Mouse (Mus musculus) adrenal gland, postnatal 36 days (tissue): ENCODE measurements around the gene Tex2. TPM values are rescaled to one million over a fixed set of nuclear protein-coding genes. Genes with fewer than 3 reads are reported as not detected.
"Not testable (repeated sequence)": the region's sequence is repeated elsewhere in the genome, so short reads cannot be mapped to it uniquely, and the experiment has no call there.

Source experiments
- DNase-seq, 2 experiments: peaks; one replicate each; pipeline ENCODE4 v3.0.0; 2021; ENCODE audit warnings: mixed read lengths in 1 of 2
- total RNA-seq, 2 experiments: library from RNA; stranded (reverse); gene quantifications; 2 replicates each; pipeline ENCODE4 v1.2.3; 2021

The Tex2 gene
- total RNA-seq, 2 experiments from 2014 or later = 52.3 to 54.4 TPM

DNA sequence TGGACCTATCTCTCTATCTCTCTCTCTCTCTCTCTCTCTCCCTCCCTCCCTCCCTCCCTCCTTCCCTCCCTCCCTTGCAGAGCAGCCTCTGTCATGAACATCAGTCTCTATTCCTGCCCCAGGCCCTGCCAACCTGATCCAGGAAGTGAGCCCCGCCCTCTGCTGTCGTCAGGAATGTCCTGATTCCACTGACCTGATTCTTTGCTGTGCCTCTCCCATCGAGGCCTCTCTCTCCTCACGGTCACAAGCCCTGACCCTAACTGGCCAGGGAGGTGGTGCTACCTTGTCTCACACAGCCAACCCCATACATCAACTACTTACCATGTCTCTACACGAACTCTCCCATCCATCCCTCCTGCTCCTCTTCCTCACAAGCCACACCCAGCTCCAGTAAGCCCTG is 33.3 kb downstream of the Tex2 start:
- DNase-seq = peak in 1 of 2 experiments; percentile 33

- no peak for DNase-seq
These were observed 34.1 kb downstream of the Tex2 start for GRCm38 (mm10) chr11:106579146-106579545.

DNA sequence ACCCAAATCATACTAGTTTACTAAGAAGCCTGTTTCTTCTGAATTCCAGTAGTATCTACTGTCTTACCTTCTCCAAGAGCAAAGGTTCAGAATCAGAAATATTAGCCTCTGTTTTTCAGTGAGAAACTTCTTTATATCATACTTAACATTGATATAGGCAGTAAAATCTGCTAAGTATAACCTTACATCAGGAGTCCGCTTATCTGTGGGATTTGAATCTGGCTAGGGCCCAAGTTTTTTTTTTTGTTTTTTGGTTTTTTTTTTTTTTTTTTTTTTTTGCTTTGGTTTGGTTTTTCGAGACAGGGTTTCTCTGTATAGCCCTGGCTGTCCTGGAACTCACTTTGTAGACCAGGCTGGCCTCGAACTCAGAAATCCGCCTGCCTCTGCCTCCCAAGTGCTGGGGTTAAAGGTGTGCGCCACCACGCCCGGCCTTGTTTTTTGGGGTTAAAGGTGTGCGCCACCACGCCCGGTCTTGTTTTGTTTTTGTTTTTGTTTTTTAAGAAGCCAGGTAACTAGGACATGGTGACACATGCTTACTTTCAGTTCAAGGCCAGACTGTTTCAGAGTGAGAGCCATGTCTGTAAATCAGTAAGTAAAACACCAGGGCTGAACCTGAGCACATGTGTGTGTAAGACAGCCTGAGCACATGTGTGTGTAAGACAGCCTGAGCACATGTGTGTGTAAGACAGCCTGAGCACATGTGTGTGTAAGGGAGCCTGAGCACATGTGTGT is 35.4 kb downstream of the Tex2 start:
- DNase-seq = not testable (repeated sequence)

DNA sequence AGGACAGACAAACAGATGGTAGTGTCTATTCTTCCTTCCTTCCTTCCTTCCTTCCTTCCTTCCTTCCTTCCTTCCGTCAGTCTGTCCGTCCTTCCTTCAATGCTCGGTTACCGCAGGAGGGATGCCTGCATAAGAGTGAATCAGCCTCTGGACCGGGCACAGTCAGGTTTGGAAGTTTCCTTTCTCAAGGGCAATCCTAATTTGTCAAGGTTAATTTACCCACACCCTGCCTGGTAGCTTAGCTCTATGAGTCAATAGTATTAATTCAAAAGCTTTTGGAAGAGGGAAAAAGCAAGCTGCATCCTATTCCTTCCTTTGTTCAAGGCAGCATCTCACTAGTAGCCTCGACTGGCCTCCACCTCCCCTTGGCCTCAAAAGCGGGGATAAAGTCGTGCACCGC is 38.8 kb downstream of the Tex2 start:
- peak in 1 of 2 experiments; percentile 47 for DNase-seq

GRCm38 (mm10) chr11:106573476-106574240 is 39.6 kb downstream of the Tex2 start:
- peak in 1 of 2 experiments; percentile 54 for DNase-seq

- DNase-seq = peak in 1 of 2 experiments; percentile 41
These were observed 40.3 kb downstream of the Tex2 start for GRCm38 (mm10) chr11:106572958-106573357.

DNA sequence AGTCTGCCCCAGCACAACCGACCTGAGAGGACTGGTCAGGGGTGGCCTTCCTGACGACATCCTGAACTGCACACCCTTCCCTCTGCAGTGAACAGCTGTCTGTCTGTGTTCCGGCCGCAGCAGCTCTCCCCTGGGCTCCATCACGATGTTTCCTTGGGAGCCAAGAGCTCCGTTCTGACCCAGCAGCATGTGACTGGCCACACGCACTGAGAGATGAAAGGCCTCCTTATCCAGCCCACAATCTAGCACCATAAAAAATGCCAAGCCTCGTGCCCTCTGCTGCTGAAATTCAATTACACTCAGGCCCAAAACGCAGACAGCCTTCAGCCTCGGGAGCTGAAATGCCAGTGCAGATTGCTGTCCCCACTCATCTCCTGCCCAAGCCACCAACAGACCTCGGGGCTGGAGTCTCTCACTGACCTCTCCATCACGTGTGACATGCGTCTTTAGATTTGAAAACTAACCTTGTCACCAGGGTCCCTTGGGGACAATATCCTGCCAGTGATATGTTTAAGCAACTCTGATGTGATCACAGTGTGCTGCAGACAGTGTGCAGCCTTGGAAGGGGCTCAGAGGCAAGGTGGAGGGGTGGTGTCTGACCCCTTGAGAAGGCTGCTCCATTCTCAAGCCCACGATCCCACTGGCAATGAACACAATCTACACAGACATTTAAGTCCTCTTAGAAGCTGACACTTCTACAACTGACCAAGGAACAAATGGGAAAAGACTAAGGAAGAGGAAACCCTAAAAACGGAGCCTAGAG is 41.0 kb downstream of the Tex2 start:
- peak; percentile 44 to 47 for DNase-seq

DNA sequence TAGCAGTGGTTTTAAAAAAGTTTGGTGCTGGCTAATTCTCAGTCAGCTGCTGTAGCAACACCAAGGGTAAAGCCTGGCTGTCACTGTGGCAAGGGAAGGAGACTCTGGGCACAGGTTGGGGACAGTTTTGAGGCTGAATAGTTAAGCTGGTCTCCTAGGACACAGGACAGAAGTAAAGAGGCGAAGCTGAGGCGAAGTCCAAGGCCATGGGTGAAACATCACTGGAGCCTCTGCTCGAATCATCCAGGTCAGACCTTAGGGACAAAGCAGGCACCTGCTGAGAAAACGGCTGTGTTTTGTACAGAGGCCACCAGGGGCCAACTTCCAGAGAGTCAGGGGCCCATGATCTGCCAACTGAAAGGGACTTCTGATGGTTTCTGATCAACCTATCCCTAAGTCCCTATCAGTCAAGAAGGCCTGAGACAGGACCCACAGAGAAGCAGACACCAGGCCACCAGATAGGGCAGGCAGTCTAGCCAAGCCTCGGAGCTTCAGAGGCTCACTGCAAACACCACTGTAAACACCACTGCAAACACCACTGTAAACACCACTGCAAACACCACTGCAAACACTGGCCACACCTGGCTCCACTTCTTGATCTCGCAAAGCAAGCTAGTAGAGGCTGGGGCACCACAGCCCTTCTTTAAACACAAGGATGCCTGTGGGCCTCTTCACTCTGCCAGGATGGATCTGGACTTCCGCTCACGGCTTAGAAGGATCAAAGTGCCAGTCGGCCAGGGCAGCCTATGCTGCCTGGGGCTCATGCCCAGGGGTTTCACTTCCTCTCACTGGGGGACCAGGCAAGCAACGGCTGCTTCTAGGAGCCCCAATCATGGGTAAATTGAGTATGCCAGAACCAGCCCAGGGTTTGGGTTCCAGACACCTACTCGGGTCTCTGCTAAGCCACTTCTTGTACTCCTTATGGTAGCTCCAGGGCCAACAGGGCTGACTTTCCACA is 41.9 kb downstream of the Tex2 start:
- DNase-seq = peak in 1 of 2 experiments; percentile 35

DNA sequence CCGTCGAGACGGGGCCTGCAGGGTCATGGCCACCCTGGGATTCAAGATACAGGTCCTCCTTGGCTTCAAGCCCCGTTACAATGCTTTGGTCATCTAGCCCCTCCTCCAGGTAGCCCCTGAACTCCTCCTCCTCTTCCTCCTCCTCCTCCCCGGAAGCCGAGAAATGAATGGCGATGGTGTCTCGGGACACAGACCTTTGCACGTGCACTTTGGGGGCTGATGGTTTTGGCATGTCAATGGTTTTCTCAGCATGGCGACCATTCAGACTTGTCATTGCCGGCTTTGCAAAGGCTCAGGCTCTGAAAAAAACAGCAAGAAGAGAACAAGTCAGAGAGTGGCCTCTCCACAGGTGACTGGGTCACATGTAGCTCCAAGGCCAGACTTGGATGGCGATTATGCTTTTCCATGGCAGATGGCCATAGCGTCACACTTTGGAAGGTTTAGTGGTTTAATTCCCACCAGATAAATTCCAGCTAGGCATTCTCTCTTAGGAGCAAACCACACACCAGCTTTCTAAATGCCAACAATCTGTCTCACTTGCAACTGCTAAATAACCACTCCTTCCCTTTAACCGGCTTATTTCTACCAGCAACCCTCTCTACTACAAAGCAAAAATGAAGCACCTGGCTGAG is 44.8 kb downstream of the Tex2 start:
- DNase-seq = no peak

DNA sequence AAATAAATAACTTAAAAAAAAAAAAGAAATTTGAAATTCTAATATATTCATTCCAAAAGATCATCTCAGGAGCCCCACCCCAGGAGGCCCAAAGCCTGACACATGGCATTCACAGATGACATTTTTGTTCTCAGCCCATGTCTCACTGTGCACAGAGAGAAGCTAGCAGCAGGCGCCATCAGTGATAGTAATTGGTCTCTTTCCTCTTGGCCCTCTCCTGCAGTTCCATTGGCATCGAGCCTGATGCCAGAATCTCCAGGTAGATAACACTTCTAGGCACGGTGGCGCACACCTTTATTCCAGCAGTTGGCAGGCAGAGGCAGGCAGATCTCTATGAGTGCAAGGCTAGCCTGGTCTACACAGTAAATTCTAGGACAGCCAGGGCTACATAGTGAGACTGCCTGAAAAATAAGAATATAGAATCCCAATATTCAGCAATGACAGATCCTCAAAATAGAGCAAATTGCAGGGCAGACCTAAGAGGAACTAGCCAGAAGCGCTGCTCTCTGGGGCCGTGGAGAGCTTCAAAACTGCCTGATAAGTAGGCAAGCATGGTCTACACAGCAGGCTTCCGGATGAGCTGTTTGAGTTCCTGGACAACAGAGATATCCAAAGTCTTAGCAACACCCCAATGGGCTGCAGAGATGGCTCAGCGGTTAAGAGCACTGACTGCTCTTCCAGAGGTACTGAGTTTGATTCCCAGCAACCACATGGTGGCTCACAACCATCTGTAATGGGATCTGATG is 47.0 kb downstream of the Tex2 start:
- no peak for DNase-seq

- DNase-seq = no peak
These were observed 49.0 kb downstream of the Tex2 start for GRCm38 (mm10) chr11:106564261-106564660.

DNA sequence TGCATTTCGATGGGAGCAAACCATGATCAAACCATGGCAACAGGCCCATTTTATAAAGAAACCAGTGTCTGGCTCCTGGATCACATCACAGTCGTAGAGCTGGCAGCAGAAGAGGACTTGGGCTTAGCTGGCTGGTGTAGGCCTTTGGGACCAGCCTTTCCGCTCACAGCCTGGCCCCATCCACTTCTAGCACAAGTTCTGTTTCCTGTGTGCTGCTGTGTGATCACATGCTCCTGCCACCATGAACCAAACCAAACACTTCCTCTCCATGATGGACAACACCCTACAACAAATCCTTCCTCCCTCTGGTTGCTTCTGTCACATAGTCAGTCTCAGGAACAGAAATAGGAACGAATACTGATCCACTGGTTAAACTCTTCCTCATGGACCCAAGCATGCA is 50.5 kb downstream of the Tex2 start:
- no peak for DNase-seq

GRCm38 (mm10) chr11:106559773-106560172 is 53.5 kb downstream of the Tex2 start:
- DNase-seq = no peak

DNA sequence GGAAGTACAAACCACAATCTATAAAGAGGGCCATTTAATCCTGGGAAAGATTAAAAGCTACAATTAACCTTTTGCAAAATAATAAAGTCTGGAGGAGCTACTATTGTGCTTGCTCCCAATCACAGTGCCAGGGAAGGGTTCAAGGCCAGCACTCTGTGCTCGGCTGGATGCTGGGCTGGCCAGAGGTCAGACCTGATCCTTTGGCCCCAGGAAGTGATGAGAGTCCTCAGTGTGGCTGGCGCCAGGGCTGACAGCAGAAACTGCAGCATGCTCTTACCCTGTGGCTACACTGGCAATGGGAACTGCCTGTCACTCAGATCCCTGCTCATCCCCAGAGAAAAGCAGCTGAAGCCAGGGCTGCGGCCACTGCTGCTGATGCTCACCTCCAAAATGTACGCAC is 55.2 kb downstream of the Tex2 start:
- peak in 1 of 2 experiments; percentile 52 for DNase-seq

- no peak for DNase-seq
These were observed 55.8 kb downstream of the Tex2 start for GRCm38 (mm10) chr11:106557398-106557797.

DNA sequence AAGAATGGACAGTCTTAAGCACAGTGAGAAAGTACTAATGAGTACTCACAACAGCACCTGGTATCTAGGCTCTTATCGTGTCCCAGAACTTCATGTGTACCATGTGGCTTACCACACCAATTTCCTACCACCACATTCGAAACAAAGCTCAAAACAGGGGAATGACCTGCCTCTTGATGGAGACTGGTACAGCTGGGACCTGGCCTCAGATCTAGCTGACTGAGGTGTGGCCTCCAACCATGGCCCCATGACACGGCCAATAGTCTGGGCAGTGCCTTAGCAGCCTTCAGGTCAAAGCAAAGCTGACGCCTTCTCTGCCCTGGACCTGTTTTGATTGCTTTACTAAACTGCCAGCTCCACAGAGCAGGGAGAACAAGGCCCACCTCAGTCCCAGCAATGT is 56.5 kb downstream of the Tex2 start:
- no peak for DNase-seq

GRCm38 (mm10) chr11:106555805-106556615 is 57.2 kb downstream of the Tex2 start:
- peak; percentile 46 to 49 for DNase-seq

- no peak for DNase-seq
These were observed 62.8 kb downstream of the Tex2 start for GRCm38 (mm10) chr11:106550398-106550797.

DNA sequence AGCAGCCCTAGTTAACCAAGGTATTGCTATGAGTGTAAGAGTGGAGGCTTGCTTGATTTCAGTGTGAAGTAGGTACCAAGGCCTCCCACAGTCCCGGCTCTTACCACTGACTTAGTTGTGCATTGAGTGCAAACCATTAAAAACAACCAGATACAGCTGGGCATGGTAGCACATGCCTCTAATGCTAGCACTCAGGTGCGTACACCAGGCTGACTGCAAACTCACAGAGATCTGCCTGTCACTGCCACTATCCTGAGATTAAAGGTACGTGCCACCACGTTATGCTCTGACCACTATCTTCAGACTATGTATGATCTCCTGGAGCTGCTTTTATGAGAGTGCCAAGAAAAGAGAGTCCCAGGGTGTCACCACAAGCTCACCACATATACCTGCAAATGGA is 67.1 kb downstream of the Tex2 start:
- no peak for DNase-seq
